Mouse (Mus musculus) spleen, adult 2 months (tissue): ENCODE data around the gene Spef2.

Experiments used
- CTCF ChIP-seq: fragments of 200-500 bp; IDR thresholded peaks from 2 replicates; pipeline ENCODE4 v1.5.1; 2011; ENCODE audit warnings: mild to moderate bottlenecking, inconsistent platforms; ENCODE audit not compliant: insufficient read depth, insufficient read length, insufficient replicate concordance; ENCODE audit errors: extremely low read depth
- POLR2A ChIP-seq: fragments of 200-500 bp; IDR thresholded peaks from 2 replicates; pipeline ENCODE4 v1.6.1; 2011; ENCODE audit warnings: low read depth, low read length, inconsistent platforms

DNA sequence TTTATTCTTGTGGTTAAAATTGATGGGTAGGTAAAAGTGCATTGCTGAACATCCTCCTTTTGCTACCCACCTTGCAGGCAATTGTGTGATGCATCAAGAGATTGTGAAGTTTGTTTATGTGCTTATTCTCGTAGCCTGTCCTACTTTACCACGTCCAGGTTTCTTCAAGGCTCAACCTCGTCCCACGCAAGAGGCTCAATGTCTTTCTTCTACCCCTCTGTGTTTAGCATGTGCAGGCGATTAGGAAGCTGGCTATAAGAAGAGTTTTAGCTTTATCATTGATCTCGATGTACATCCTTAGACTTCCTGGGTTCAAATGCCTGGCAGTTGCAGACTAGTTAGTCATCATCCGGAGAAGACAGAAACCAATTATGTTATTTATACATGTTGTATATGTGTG is 176.0 kb downstream of the Spef2 start:
- TF ChIP-seq POLR2A: no peak
- no peak for TF ChIP-seq CTCF
